Mouse (Mus musculus): ENCODE measurements around the gene Fkbp5.
A peak's percentile ranks its signal among the peaks of the same experiment; 100 is the strongest.

The Fkbp5 gene

DNA sequence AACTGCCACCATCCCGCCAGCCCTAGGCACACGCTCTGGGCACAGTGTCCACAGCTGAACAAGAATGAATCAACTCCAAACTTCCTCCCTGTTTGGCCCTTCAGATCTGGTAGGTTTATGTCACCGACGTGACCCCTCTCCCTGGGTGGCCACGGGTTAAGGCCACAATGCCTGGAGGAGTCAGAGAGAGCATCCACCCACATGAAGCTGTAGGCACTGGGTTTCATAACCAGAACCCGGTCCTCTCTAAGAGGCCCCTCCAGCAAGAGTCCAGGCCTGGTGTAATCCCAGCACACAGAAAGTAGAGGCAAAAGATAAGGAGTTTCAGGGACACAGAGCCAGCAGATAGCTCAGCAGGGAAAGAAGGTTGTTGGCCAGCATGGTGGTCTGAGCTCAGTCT is 13.1 kb downstream of the Fkbp5 start:
- no peak for DNase-seq (ENCODE audit: low spot score in 2 of 2)

GRCm38 (mm10) chr17:28502196-28502821 is 15.0 kb downstream of the Fkbp5 start:
- no peak for DNase-seq (ENCODE audit: low spot score in 2 of 2)

DNA sequence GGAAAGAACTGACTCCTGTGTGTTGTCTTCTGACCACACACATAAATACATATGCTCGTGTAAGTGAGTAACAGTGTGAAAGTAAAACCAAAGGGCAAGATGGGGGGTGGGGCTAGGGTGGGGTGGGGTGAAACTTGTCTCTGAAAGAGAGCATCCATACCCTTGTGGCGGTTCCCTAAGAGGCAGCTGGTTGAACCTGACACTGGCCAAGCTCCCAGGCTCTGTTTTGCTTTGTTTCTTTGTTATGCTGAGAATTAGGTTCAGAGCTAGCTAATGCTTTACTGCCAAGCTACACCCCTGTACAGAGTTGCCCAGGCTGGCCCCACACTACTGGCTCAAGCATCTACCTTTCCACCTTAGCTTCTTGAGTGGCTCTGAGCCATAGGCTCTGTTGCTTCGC is 16.9 kb downstream of the Fkbp5 start:
- DNase-seq (ENCODE audit: low spot score in 2 of 2): no peak

- DNase-seq (ENCODE audit: low spot score in 2 of 2): no peak
Measured at GRCm38 (mm10) chr17:28499190-28499589, 18.1 kb downstream of the Fkbp5 start.

DNA sequence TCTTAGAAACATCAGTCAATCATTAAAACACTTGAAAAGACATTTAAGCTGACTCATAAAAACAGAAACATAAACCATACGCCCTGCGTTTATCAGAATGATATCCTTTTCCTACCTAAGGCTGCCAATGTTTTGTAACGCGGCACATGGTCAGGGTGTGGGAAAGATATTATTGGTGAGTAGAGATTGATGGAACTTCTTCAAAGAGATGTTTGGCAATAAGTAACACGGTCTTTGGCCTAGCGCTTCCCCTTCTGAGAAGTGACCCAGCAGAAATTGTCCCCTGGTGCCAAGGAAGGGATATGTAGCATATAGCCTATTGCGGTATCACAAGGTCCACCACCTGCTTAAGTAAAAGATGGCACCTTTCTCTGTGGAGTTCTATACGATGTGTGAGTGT is 21.5 kb downstream of the Fkbp5 start:
- no peak for DNase-seq (ENCODE audit: low spot score in 2 of 2)

- DNase-seq (ENCODE audit: low spot score in 2 of 2): no peak
Measured at GRCm38 (mm10) chr17:28491035-28491770, 26.1 kb downstream of the Fkbp5 start.

DNA sequence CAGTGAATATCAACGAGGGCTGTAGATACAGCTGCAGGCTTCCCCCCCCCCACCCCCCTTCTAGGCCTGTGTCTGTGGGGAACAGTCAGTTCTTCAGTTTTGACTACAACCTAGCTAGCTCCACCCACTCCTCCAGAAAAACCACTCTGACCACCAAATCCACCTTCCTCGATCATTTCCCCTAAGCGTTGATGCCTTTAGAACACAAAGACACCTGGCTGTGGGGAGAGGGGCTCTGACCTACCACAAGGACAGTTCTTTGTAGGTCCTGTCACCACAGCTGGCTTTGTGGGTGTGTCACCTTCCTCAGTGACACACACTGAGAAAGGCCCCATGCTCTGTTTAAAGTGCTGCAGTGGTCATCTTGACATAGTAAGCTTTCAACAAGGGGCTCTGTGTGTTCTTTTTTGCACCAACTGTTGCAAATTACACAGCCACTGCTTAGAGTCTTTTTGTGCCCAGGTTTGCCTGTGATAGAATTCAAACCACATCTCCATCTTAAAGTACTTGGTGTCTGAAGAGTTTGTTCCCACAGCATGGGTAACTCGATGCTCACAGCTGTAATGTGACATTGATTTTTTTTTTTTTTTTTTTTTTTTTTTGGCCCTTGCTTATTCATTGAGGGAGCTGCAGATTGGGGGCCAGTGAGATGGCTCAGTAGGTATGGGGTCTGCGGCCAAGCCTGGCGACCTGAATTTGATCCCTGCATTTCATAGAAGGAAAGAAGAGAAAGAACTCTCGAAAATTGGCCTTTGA is 28.9 kb downstream of the Fkbp5 start:
- no peak for DNase-seq (ENCODE audit: low spot score in 2 of 2)

DNA sequence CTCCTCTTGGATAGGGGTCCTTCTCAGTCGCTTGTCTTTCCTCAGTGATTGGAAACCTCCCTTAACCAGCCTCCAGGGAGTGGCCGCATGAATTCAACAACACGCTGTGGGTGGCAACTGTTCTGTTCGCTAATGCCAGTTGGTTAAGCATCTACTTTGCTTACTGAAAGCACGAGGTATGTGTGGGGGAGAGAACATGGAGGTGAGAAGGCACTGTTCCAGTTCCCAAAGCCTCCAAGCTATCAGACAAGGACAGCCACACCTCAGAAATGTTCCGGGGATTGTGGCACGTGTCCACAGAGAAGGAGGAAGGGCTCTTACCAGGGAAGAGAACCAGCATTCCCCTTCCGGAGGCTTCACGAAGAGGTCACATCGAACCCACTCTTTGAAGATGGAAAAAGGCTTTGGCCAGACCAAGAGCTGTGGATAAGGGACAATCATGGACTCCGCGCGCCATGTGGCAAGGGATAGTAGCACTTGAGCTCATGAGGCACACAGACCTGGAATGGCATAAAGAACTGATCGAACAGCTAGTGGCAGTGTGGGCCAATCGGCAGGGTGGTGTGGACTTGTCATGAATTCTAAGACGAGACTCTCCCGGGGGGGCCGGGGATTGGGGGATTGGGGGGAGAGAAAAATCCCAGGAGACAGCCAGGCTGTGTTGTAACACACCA is 29.6 kb downstream of the Fkbp5 start:
- no peak for DNase-seq (ENCODE audit: low spot score in 2 of 2)

DNA sequence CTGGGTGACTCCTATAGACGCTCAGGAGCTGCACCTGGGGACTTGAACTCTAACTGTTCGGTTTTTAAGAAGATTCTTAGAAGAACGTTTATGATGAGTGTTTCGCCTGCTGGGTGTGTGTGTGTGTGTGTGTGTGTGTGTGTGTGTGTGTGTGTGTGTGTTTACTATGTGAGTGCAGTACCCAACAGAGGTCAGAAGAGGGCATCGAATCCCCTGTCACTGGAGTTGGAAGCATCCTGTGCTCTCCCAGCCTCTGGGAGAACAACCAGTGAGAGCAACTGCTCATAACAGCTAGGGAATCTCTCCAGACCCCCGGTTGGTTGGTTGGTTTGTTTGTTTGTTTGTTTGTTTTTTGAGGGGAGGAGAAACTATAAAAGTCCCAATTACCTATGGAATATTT is 30.6 kb downstream of the Fkbp5 start:
- DNase-seq (ENCODE audit: low spot score in 2 of 2): peak in 1 of 2 experiments; percentile 32

DNA sequence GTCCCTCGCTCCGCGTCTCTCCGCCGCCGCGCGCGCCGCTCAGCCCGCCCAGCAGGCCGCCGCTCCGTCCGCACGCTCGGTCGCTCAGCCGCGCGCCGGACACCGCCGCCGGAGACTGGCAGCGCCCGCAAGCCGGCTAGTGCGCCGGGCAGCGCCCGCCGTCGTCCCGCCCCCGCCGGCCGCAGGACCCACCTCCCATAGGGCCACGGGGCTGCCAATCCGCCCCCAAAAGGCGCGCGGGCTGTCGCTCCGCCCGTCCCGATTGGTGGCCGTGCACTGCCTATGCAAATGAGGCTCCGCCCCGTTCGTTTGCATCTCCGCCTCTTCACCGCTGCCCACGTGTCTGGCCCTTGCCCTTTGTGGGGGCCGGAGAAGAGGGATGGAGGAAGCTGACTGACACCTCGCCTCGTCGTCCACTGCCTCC is 31.3 kb downstream of the Fkbp5 start:
- peak; percentile 97 for DNase-seq (ENCODE audit: low spot score in 2 of 2)

DNA sequence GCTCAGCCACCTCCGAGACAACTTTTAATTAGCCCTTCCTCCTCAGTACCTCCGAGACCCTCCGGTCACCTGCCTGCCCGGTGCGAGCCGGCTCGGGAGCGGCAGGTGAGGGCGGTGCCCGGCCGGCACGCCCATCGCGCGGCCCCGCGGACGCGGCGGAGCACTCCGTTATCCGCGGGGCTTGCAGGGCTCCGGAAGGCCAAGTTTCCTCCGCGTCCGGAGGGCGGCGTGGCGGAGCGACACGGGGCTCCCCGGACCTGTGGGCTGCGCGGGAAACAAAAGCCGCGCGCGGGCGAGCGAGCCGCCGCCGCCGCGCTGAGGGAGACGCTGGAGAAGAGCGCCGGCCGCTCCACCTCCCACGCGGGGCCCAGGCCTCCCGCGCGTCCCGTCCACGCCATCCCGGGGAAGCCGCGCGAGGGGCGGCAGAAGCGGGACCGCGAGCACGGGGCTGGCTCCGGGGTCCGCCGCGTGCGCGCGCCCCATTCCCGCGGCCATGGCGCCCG is 31.8 kb downstream of the Fkbp5 start:
- peak; percentile 38 to 56 for DNase-seq (ENCODE audit: low spot score in 2 of 2)

- DNase-seq (ENCODE audit: low spot score in 2 of 2): peak; percentile 40 to 44
Measured at GRCm38 (mm10) chr17:28484704-28485445, 32.5 kb downstream of the Fkbp5 start.

DNA sequence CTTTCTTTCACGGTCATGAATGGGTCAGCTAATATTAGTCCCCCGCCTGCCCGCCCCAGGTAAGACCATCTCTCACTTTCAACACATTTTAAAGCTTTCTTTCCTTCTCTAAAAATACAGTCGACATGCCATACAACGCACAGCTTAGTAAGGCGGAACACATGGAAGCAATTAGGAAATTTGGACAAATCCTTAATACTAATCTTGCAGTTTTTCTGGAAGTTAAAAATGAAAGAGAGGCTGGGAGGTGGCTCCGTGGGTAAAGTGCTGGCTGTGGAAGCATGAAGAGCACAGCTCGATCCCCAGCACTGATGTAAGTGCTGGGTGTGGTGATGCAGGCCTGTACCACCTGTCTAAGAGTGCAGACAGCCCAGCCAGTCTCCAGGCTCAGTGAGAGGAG is 39.9 kb downstream of the Fkbp5 start:
- no peak for DNase-seq (ENCODE audit: low spot score in 2 of 2)

DNA sequence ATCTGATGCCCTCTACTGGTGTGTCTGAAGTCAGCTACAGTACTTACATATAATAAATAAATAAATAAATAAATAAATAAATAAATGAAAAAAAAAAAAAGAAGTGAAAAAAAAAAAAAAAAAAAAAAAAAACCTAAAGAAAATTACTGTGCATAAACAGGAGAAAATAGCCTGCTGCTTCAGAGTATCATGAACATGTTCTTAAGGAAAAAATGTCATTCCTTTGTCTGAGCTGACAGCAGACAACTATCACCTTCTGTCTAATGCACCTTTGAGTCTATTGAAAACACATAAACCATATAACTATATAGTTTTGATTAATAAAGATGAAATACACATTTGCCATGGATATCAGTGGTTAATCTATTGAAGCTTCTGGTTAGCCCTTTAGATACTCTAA is 40.9 kb downstream of the Fkbp5 start:
- DNase-seq (ENCODE audit: low spot score in 2 of 2): no peak

- DNase-seq (ENCODE audit: low spot score in 2 of 2): no peak
Measured at GRCm38 (mm10) chr17:28475593-28476325, 41.6 kb downstream of the Fkbp5 start.

- DNase-seq (ENCODE audit: low spot score in 2 of 2): no peak
Measured at GRCm38 (mm10) chr17:28472696-28473095, 44.6 kb downstream of the Fkbp5 start.

- DNase-seq (ENCODE audit: low spot score in 2 of 2): no peak
Measured at GRCm38 (mm10) chr17:28470876-28471275, 46.5 kb downstream of the Fkbp5 start.

- DNase-seq (ENCODE audit: low spot score in 2 of 2): no peak
Measured at GRCm38 (mm10) chr17:28467749-28468148, 49.6 kb downstream of the Fkbp5 start.

DNA sequence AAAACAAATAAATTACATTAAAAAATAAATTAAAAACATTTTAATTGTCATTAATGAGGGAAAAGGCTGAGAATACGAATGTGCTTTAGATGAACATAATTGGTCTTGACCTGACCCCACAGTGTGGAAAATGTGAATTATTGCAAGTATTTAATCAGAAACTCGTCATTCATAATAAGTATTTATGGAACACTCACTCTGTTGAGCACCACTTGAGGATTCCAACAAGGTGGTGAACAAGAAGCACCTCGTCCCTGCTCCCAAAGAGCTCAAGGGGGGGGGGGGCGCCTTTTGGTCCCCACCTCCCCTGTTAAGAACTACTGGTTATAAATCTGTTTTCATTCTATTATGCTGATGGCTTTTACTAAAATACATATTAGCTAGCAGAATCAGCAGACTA is 51.4 kb downstream of the Fkbp5 start:
- no peak for DNase-seq (ENCODE audit: low spot score in 2 of 2)

- no peak for DNase-seq (ENCODE audit: low spot score in 2 of 2)
Measured at GRCm38 (mm10) chr17:28463701-28464443, 53.5 kb downstream of the Fkbp5 start.
